Mouse (Mus musculus) CH12.LX (cell line): ENCODE measurements around the gene Ddx23. TPM values are rescaled to one million over a fixed set of nuclear protein-coding genes. Genes with fewer than 3 reads are reported as not detected.

Experiments
- DNase-seq: peaks from one replicate; pipeline ENCODE4 v3.0.0-alpha.2; 2013; ENCODE audit errors: extremely low read depth
- H3K27ac ChIP-seq: 2 replicates; pipeline ENCODE4 v1.5.1; 2012; ENCODE audit warnings: low read depth, mild to moderate bottlenecking, control low read depth, moderate library complexity; ENCODE audit not compliant: insufficient read depth
- H3K27me3 ChIP-seq: replicated peaks from 2 replicates; pipeline ENCODE3; 2012; ENCODE audit warnings: inconsistent platforms
- H3K36me3 ChIP-seq, 2 experiments: replicated peaks in 1 of 2; 2 replicates each; pipeline versions ENCODE3 to v1.6.1; 2012; ENCODE audit warnings: inconsistent platforms in 1 of 2, low read length in 1 of 2, mild to moderate bottlenecking in 1 of 2, mixed read lengths in 1 of 2, moderate library complexity in 1 of 2; ENCODE audit not compliant: control insufficient read depth in 1 of 2, insufficient read depth in 1 of 2
- H3K4me1 ChIP-seq, 2 experiments: 2 replicates each; pipeline ENCODE4 v1.6.1; 2012; ENCODE audit warnings: inconsistent platforms in 1 of 2, moderate library complexity in 1 of 2; ENCODE audit not compliant: insufficient read depth in 2 of 2, control insufficient read depth in 1 of 2
- H3K4me2 ChIP-seq: 2 replicates; pipeline ENCODE4 v1.6.1; 2012; ENCODE audit warnings: low read depth, mild to moderate bottlenecking, control low read depth; ENCODE audit not compliant: poor library complexity, insufficient read depth, severe bottlenecking
- H3K4me3 ChIP-seq, 3 experiments: fragments of 150-350 bp in 1 of 3; sonication (generic) in 1 of 3; replicated peaks in 1 of 3; 2 replicates each; pipeline versions ENCODE3 to v1.5.1; 2011 to 2012; ENCODE audit warnings: low read depth in 2 of 3, low read length in 2 of 3, mild to moderate bottlenecking in 2 of 3, moderate library complexity in 2 of 3, control low read depth in 1 of 3, improper control_type of control experiment in 1 of 3, inconsistent platforms in 1 of 3, mixed read lengths in 1 of 3; ENCODE audit not compliant: poor library complexity in 1 of 3
- H3K79me2 ChIP-seq: replicated peaks from 2 replicates; pipeline ENCODE4 v1.6.1; 2012; ENCODE audit warnings: mild to moderate bottlenecking, moderate library complexity; ENCODE audit not compliant: control insufficient read depth, poor library complexity, insufficient read depth, severe bottlenecking; ENCODE audit errors: extremely low read depth
- H3K9ac ChIP-seq: 2 replicates; pipeline ENCODE4 v1.6.1; 2012; ENCODE audit warnings: low read depth, mild to moderate bottlenecking, control low read depth, moderate library complexity; ENCODE audit not compliant: insufficient read depth
- H3K9me3 ChIP-seq: replicated peaks from 2 replicates; pipeline ENCODE3; 2012; ENCODE audit warnings: low read length, inconsistent platforms, mixed read lengths
- CTCF ChIP-seq, 2 experiments: IDR thresholded peaks in 1 of 2; conservative IDR thresholded peaks in 1 of 2; 2 replicates each; pipeline ENCODE4 v1.5.1; 2011 to 2012; ENCODE audit warnings: low read depth in 2 of 2, low read length in 2 of 2, improper control_type of control experiment in 1 of 2, inconsistent platforms in 1 of 2, mild to moderate bottlenecking in 1 of 2, moderate library complexity in 1 of 2
- MAFK ChIP-seq: IDR thresholded peaks from 2 replicates; pipeline ENCODE4 v1.6.1; 2011; ENCODE audit warnings: low read length, improper control_type of control experiment; ENCODE audit not compliant: insufficient replicate concordance
- MAX ChIP-seq: IDR thresholded peaks from 2 replicates; pipeline ENCODE4 v1.6.1; 2011; ENCODE audit warnings: low read length, improper control_type of control experiment
- MYC ChIP-seq: IDR thresholded peaks from 2 replicates; pipeline ENCODE4 v1.6.1; 2011; ENCODE audit warnings: low read depth, mild to moderate bottlenecking, improper control_type of control experiment, low read length
- NRF1 ChIP-seq: IDR thresholded peaks from 2 replicates; pipeline ENCODE4 v1.6.1; 2014; ENCODE audit warnings: low read depth, mild to moderate bottlenecking, inconsistent platforms, low read length, improper control_type of control experiment, moderate library complexity
- POLR2AphosphoS2 ChIP-seq: IDR thresholded peaks from 2 replicates; pipeline ENCODE4 v1.6.1; 2011; ENCODE audit warnings: low read depth, low read length, improper control_type of control experiment
- RAD21 ChIP-seq: IDR thresholded peaks from 2 replicates; pipeline ENCODE4 v1.6.1; 2011; ENCODE audit warnings: low read depth, mild to moderate bottlenecking, low read length, improper control_type of control experiment, moderate library complexity
- SMC3 ChIP-seq: IDR thresholded peaks from 2 replicates; pipeline ENCODE4 v1.6.1; 2011; ENCODE audit warnings: low read depth, low read length, improper control_type of control experiment
- ZC3H11A ChIP-seq: IDR thresholded peaks from 2 replicates; pipeline ENCODE4 v1.6.1; 2012; ENCODE audit warnings: low read depth, mild to moderate bottlenecking, inconsistent platforms, low read length, improper control_type of control experiment
- ZKSCAN1 ChIP-seq: IDR thresholded peaks from 2 replicates; pipeline ENCODE4 v1.6.1; 2012; ENCODE audit warnings: low read depth, inconsistent platforms, low read length, improper control_type of control experiment, borderline replicate concordance
- ZNF384 ChIP-seq: IDR thresholded peaks from 2 replicates; pipeline ENCODE4 v1.6.1; 2012; ENCODE audit warnings: low read depth, low read length, improper control_type of control experiment, inconsistent platforms
- dilution Hi-C: fragments of 300-500 bp; cut with MboI; formaldehyde crosslinking; loops from 2 replicates; pipeline ENCODE4 v1.14.3; 2020; ENCODE audit warnings: low sequenced_read_pairs; ENCODE audit not compliant: extremely low pct_unique_long_range_greater_than_20kb, extremely low pct_ligation_motif_present
- in situ Hi-C: fragments of 300-500 bp; cut with MboI; formaldehyde crosslinking; loops from 3 replicates; pipeline ENCODE4 v1.14.3; 2019; ENCODE audit warnings: low sequenced_read_pairs, low pct_ligation_motif_present, low pct_unique_long_range_greater_than_20kb, mixed read lengths
- polyA plus RNA-seq: library from polyadenylated mRNA; unstranded; fragments of >175 nt; gene quantifications from 2 replicates; pipeline ENCODE4 v1.2.1, GENCODE M21; 2012; ENCODE audit warnings: low read depth; ENCODE audit not compliant: insufficient read length
- total RNA-seq, 2 experiments: library from RNA; depleted of rRNA; stranded (reverse); fragments of 300-350 nt in 1 of 2; fragments of >200 nt in 1 of 2; gene quantifications; 2 replicates each; pipeline ENCODE4 v1.2.3; 2012 to 2014

Ddx23 gene
- total and polyA plus RNA-seq, 3 experiments, result 58.5 to 148 (median 103) TPM

GRCm38 (mm10) chr15:98664042-98664907 lies 1.6 kb upstream of the Ddx23 start:
- H3K27ac ChIP-seq, result no peak overlapping the region
- no peaks in the 10 kb centered on the region for H3K27me3 ChIP-seq
- peak overlapping the region; percentile 58; the same call in 1 of the 2 replicates for H3K9ac ChIP-seq
- peaks cover 26% of the 10 kb centered on the region for H3K79me2 ChIP-seq
- DNase-seq, result peak; percentile 65
- peaks cover 7 to 22% of the 10 kb centered on the region in 2 experiments for H3K36me3 ChIP-seq
- dilution Hi-C loops, result no loop called here
- H3K4me3 ChIP-seq, result no peak overlapping the region
- H3K4me2 ChIP-seq, result peak overlapping the region; percentile 69
- in situ Hi-C loops, result no loop called here
- no peaks in the 10 kb centered on the region for H3K9me3 ChIP-seq
- peaks cover 7 to 20% of the 10 kb centered on the region in 2 experiments for H3K4me1 ChIP-seq
- peak; percentile 89 for TF ChIP-seq ZNF384
- TF ChIP-seq NRF1, result no peak
- TF ChIP-seq RAD21, result peak; percentile 76
- peak in 1 of 2 experiments; percentile 86; a peak in 2 of 4 replicates for TF ChIP-seq CTCF (conservative IDR thresholded peaks at IDR 0.05 in 1 of 2, IDR thresholded peaks at IDR 0.05 in 1 of 2; ENCODE audit: low read depth in 2 of 2, low read length in 2 of 2)
- peak; percentile 66 for TF ChIP-seq SMC3

- peaks cover 7 to 20% of the 10 kb centered on the region in 2 experiments for H3K4me1 ChIP-seq
- H3K27me3 ChIP-seq, result no peaks in the 10 kb centered on the region
- H3K27ac ChIP-seq, result peak overlapping the region; percentile 82
- TF ChIP-seq POLR2AphosphoS2, result no peak
- no peak for TF ChIP-seq ZC3H11A
- 0 out of 2 replicates have a peak, but pooled peaks have one; percentile 33 for TF ChIP-seq MYC
- TF ChIP-seq ZKSCAN1, result no peak
- no peak for TF ChIP-seq MAFK
- TF ChIP-seq MAX, result no peak
- in situ Hi-C loops (no loop called here), dilution Hi-C loops (no loop called here)
- H3K9me3 ChIP-seq, result peaks cover 7% of the 10 kb centered on the region
- peaks cover 31% of the 10 kb centered on the region for H3K79me2 ChIP-seq
- peaks cover 27 to 37% of the 10 kb centered on the region in 2 experiments for H3K36me3 ChIP-seq
- peak overlapping the region; percentile 84 to 92 (median 88) for H3K4me3 ChIP-seq
- H3K4me2 ChIP-seq, result peak overlapping the region; percentile 80
- peak; percentile 70 for DNase-seq
- peak overlapping the region; percentile 98 for H3K9ac ChIP-seq
These were observed 512 bp downstream of the Ddx23 start for GRCm38 (mm10) chr15:98662198-98662566.
